Mouse (Mus musculus): ENCODE measurements around the gene Hdac10.

- no peak for TF ChIP-seq EP300 (IDR thresholded peaks at IDR 0.05; ENCODE audit: low read depth in 1 of 2, low read length in 2 of 2)
- TF ChIP-seq USF1 (IDR thresholded peaks at IDR 0.05; ENCODE audit: low read depth, low read length), result no peak
- no peak for TF ChIP-seq CTCF (IDR thresholded peaks at IDR 0.05 in 2 of 3, conservative IDR thresholded peaks at IDR 0.05 in 1 of 3; ENCODE audit: control insufficient read depth in 1 of 3, insufficient read depth in 1 of 3, low read depth in 2 of 3, low read length in 3 of 3, poor library complexity in 1 of 3, severe bottlenecking in 1 of 3)
- 0 out of 2 replicates have a peak, but pooled peaks have one; percentile 39 for TF ChIP-seq TCF12 (IDR thresholded peaks at IDR 0.05; ENCODE audit: low read depth, low read length)
- peak; percentile 97 for TF ChIP-seq SIN3A (IDR thresholded peaks at IDR 0.05; ENCODE audit: low read length)
- TF ChIP-seq USF2 (IDR thresholded peaks at IDR 0.05; ENCODE audit: borderline replicate concordance in 1 of 2, insufficient read depth in 1 of 2, low read depth in 1 of 2, low read length in 2 of 2), result no peak
- peak; percentile 91 to 93 for TF ChIP-seq POLR2A (IDR thresholded peaks at IDR 0.05; ENCODE audit: control insufficient read depth in 1 of 2, insufficient read depth in 1 of 2, low read depth in 1 of 2, low read length in 2 of 2, poor library complexity in 1 of 2)
- TF ChIP-seq GATA1 (IDR thresholded peaks at IDR 0.05; ENCODE audit: low read depth, low read length), result no peak
- peak; percentile 92; the same call in 1 of the 2 replicates for TF ChIP-seq E2F4 (IDR thresholded peaks at IDR 0.05; ENCODE audit: borderline replicate concordance, low read depth, low read length)
- TF ChIP-seq ZC3H11A (IDR thresholded peaks at IDR 0.05; ENCODE audit: low read depth, low read length), result no peak
- no peak; the same call in 1 of the 2 replicates for TF ChIP-seq ETS1 (IDR thresholded peaks at IDR 0.05; ENCODE audit: low read depth, low read length)
- no peak; the same call in 1 of the 2 replicates for TF ChIP-seq KAT2A (conservative IDR thresholded peaks at IDR 0.05; ENCODE audit: low read depth, low read length)
- TF ChIP-seq MAFK (IDR thresholded peaks at IDR 0.05; ENCODE audit: borderline replicate concordance, low read depth, low read length), result no peak
These were observed 5.7 kb downstream of the Hdac10 start, which contains the start of gene Tubgcp6 for GRCm38 (mm10) chr15:89122649-89123366.
